Mouse (Mus musculus): ENCODE measurements around the gene Olfr564.

The Olfr564 gene

GRCm38 (mm10) chr7:102803180-102803579, at the start of gene Olfr564:
Gene Olfr564, plus strand, starts transcription at chr7:102803480.
- no peak for DNase-seq (ENCODE audit: low read depth, low spot score)

GRCm38 (mm10) chr7:102759266-102759665, 44.0 kb upstream of the Olfr564 start, which contains the start of the genes Olfr560 and Olfr78:
Gene Olfr560, minus strand, starts transcription at chr7:102759366.
Gene Olfr78, minus strand, starts transcription at chr7:102759471.
- DNase-seq (ENCODE audit: low read depth, low spot score), result no peak

GRCm38 (mm10) chr7:102770921-102771320, 32.4 kb upstream of the Olfr564 start, which contains the start of gene Olfr561:
Gene Olfr561, plus strand, starts transcription at chr7:102771221.
- no peak for DNase-seq (ENCODE audit: low read depth, low spot score)
